Mouse (Mus musculus): ENCODE results near the gene Cyren. TPM values are rescaled to one million over a fixed set of nuclear protein-coding genes. Genes with fewer than 3 reads are reported as not detected.
A peak's percentile ranks its signal among the peaks of the same experiment; 100 is the strongest.

Cyren gene
- polyA plus RNA-seq (2015; fragmentation: Nextera tagmentation; extraction: Ambion mirVana): 13.4 and 15.8 TPM in 2 replicates

DNA sequence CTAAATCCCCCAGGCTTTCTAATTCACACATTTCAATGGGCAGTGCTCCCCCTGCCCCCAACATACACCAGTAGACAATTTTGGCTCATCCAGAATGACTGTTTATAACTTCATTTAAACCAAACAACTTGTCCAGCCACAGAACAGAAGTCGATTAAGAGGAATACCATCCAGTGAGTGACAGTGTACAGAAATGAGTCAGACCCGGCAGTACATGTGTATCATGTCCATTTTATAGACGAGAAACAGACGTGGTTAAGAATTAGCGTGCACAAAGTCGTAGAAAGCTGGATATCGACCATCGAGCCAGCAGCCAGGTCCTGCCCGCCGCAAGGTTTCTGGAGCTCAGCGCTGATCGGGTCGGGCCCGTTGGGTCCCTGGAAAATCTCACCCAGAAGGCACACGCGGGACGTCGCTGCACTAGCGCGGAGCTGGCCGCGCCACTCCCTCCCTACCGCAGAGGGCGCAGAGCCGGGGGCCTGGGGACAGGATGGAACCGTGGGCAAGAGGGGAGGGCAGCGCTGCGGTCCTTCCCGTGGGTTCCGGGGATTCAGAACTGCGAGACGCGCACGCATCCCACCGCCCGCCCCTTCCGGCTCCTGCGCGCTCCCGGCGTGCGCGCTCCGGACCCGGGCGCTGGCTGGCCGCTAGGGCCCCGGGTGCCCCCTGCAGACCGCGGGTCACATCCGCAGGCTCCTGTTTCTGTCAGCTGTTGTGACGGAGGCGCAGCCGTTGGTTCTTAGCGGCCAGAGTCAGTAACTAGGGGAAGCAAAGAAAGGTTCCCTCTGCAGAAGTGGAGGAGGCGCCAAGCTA is at the start of gene Cyren:
Gene Cyren, minus strand, starts transcription at position 552 of the 813 bp plus-strand sequence.
- Histone ChIP-seq H3K27ac (peak within 1 kb of the TSS; percentile 94), H3K4me2 (peak within 1 kb of the TSS; percentile 56), H3K36me3 (peaks cover 28% of the 10 kb centered on the region), H3K27me3 (no peaks in the 10 kb centered on the region), H3K9me3 (no peaks in the 10 kb centered on the region), H3K9ac (peak within 1 kb of the TSS; percentile 74), H3K4me3 (peak within 1 kb of the TSS; percentile 64), H3K4me1 (peaks cover 27% of the 10 kb centered on the region)
- WGBS: under 1% methylated on average over 56 of the region's 56 CpGs
- peak; percentile 87 for ATAC-seq (ENCODE audit: insufficient number of reproducible peaks, low FRiP score, low TSS enrichment, low read depth)

DNA sequence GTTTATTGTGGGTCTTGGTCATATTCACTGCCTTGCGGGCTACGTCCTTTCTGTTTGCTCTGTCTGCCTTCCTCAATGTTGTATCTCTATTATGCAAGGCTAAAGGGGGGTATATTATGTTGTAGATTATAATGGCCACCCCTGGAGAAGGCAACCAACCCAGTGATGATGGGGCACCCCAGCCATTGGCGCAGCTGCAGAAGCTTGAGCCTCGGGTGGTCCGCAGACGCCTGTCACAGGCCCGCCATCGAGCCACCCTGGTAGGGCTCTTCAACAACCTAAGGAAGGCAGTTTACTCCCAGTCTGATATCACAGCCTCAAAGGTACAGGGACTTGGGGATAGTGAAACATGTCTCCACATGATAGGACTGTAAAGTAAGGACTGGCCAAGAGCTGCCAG is 49.7 kb upstream of the Cyren start:
- WGBS: 96% methylated on average over 8 of the region's 8 CpGs
- Histone ChIP-seq H3K4me3 (no peak overlapping the region), H3K9me3 (no peaks in the 10 kb centered on the region), H3K4me2 (no peak overlapping the region), H3K4me1 (no peaks in the 10 kb centered on the region), H3K27ac (no peak overlapping the region), H3K27me3 (no peaks in the 10 kb centered on the region), H3K9ac (no peak overlapping the region), H3K36me3 (no peaks in the 10 kb centered on the region)
- ATAC-seq (ENCODE audit: insufficient number of reproducible peaks, low FRiP score, low TSS enrichment, low read depth): no peak

DNA sequence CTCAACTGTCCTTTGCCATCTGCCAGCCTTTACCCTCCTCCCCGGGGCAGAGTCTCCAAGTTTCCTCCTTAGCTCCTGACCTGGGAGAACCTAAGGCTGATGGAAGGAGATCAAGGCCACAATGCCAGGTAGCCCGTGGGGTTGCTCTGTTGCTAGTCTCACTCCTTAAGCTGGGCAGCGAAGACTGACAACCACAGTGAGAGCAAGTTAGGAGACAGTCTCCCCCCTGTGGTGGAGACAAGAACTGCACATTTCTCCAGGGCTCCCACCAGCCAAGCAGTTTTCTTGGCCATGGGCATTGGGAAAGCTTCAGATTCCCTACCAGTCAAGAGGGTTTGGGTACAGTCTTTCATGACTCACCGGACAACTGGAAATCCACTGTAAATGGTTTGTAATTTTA is 49.3 kb upstream of the Cyren start:
- Histone ChIP-seq H3K27ac (no peak overlapping the region), H3K9me3 (no peaks in the 10 kb centered on the region), H3K4me3 (no peak overlapping the region), H3K4me2 (no peak overlapping the region), H3K4me1 (no peaks in the 10 kb centered on the region), H3K36me3 (no peaks in the 10 kb centered on the region), H3K27me3 (no peaks in the 10 kb centered on the region), H3K9ac (no peak overlapping the region)
- ATAC-seq (ENCODE audit: insufficient number of reproducible peaks, low FRiP score, low TSS enrichment, low read depth): no peak
- WGBS: 44% methylated on average over 4 of the region's 4 CpGs

DNA sequence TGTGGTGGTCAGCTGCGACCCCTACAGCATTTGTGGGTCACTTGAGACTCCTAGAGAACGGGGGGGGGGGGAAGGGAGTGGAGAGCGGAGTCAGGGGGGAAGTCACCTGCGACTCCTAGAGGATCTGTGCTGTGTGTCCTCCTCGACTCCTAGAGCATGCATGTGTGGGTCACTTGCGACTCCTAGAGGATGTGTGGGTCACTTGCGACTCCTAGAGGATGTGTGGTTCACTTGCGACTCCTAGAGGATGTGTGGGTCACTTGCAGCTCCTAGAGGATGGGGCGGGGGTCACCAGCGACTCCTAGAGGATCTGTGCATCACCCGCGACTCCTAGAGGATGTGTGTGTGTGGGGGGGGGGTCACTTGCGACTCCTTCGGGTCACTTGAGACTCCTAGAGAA is 44.1 kb upstream of the Cyren start:
- H3K4me3 ChIP-seq: no peak overlapping the region
- no peak for ATAC-seq (ENCODE audit: insufficient number of reproducible peaks, low FRiP score, low TSS enrichment, low read depth)
- H3K4me2 ChIP-seq: no peak overlapping the region
- H3K9me3 ChIP-seq: no peaks in the 10 kb centered on the region
- H3K27ac ChIP-seq: no peak overlapping the region
- no peaks in the 10 kb centered on the region for H3K27me3 ChIP-seq
- no peaks in the 10 kb centered on the region for H3K4me1 ChIP-seq
- no peak overlapping the region for H3K9ac ChIP-seq
- WGBS: 62% methylated on average over 14 of the region's 14 CpGs
- H3K36me3 ChIP-seq: no peaks in the 10 kb centered on the region

DNA sequence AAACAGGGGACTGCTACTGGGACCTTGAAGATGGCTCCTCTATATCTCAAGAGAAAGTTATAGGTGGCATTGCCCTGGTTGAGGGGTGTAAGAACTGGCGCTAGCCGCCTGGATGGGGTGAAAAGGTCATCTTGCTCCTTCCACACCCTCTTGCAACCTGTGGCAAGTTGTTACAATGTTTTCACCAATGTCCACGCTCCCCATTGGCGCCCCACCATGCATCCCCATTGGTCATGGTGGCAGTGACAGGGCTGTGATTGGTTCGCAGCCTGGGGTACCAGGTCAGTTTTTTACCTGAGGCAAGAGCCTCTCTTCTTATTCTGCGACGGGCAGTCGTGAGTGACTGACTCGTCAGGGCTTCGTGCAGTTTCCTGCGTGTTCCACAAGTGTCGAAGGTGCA is 42.8 kb upstream of the Cyren start:
- Histone ChIP-seq H3K4me1 (no peaks in the 10 kb centered on the region), H3K9ac (no peak overlapping the region), H3K36me3 (no peaks in the 10 kb centered on the region), H3K27ac (no peak overlapping the region), H3K9me3 (no peaks in the 10 kb centered on the region), H3K27me3 (no peaks in the 10 kb centered on the region), H3K4me3 (no peak overlapping the region), H3K4me2 (no peak overlapping the region)
- WGBS: 92% methylated on average over 12 of the region's 12 CpGs
- ATAC-seq (ENCODE audit: insufficient number of reproducible peaks, low FRiP score, low TSS enrichment, low read depth): no peak

DNA sequence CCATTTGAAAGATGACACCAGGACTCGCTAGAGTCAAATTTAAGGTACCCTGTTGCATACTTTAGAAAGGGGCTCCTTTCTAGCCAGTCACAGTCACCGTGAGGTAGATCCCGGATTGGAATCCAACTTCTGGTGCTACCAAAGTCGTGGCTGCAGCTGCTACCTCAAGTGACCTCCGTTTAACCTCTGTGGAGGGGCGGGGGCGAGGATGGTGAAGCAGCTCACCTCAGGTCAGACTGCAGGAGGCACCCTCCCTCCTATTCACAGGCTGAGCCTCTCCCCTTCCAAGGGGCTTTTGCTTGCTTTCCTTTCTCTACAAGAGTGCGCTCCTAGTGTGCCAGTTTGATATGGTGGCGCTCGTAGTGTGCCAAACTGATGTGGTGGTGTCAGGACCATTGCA is 42.1 kb upstream of the Cyren start, which contains the start of gene Stra8:
Gene Stra8, plus strand, starts transcription at position 208 of the 400 bp plus-strand sequence.
- Histone ChIP-seq H3K9me3 (no peaks in the 10 kb centered on the region), H3K36me3 (no peaks in the 10 kb centered on the region), H3K4me2 (no peak within 1 kb of the TSS), H3K4me3 (no peak within 1 kb of the TSS), H3K27ac (no peak within 1 kb of the TSS), H3K27me3 (no peaks in the 10 kb centered on the region), H3K9ac (no peak within 1 kb of the TSS), H3K4me1 (no peaks in the 10 kb centered on the region)
- no peak for ATAC-seq (ENCODE audit: insufficient number of reproducible peaks, low FRiP score, low TSS enrichment, low read depth)
- WGBS: 40% methylated on average over 10 of the region's 10 CpGs

DNA sequence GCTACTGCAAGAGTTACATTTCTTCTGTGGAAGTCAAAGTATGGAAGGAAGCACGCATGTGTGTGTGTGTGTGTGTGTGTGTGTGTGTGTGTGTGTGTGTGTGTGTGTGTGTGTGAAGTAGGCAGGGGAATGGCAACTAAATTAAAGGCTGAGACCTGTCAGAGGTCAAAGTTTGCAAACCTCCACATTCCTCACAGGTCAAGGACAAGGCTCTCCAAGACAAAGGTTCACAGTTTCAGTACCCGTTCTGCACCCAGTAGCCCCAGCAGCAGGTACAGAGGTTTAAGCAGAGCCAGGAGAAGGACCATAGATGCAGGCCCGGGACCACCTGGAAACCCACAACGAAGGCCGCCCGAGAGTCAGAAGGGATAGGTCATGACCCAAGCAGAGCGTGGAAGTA is 41.3 kb upstream of the Cyren start:
- Histone ChIP-seq H3K4me1 (no peaks in the 10 kb centered on the region), H3K27ac (no peak overlapping the region), H3K4me3 (no peak overlapping the region), H3K36me3 (no peaks in the 10 kb centered on the region), H3K9ac (no peak overlapping the region), H3K4me2 (no peak overlapping the region), H3K9me3 (no peaks in the 10 kb centered on the region), H3K27me3 (no peaks in the 10 kb centered on the region)
- 75% methylated on average over 7 of the region's 7 CpGs for WGBS
- ATAC-seq (ENCODE audit: insufficient number of reproducible peaks, low FRiP score, low TSS enrichment, low read depth): no peak

DNA sequence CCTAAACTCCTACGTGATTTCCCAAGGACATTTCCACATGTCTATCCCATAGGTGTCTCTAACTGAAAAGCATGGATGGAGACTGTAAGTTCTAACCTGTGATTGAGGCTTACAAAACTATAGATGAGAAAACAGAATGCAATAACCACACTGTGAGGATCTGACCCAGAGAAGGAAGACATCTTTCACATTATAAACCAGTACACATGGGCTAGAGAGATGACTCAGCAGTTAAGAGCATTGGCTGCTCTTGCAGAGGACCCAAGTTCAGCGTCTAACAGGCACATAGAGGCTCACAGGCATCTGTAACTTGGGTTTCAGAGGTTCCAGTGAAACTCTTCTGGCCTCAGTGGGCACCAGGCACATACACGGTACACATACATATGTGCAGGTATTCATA is 36.6 kb upstream of the Cyren start:
- H3K9ac ChIP-seq: no peak overlapping the region
- H3K4me3 ChIP-seq: no peak overlapping the region
- H3K27me3 ChIP-seq: no peaks in the 10 kb centered on the region
- ATAC-seq (ENCODE audit: insufficient number of reproducible peaks, low FRiP score, low TSS enrichment, low read depth): no peak
- no peak overlapping the region for H3K4me2 ChIP-seq
- no peaks in the 10 kb centered on the region for H3K9me3 ChIP-seq
- H3K27ac ChIP-seq: no peak overlapping the region
- H3K36me3 ChIP-seq: no peaks in the 10 kb centered on the region
- H3K4me1 ChIP-seq: peaks cover 8% of the 10 kb centered on the region; the same call in 1 of the 2 replicates
- 83% methylated on average over 3 of the region's 3 CpGs for WGBS

DNA sequence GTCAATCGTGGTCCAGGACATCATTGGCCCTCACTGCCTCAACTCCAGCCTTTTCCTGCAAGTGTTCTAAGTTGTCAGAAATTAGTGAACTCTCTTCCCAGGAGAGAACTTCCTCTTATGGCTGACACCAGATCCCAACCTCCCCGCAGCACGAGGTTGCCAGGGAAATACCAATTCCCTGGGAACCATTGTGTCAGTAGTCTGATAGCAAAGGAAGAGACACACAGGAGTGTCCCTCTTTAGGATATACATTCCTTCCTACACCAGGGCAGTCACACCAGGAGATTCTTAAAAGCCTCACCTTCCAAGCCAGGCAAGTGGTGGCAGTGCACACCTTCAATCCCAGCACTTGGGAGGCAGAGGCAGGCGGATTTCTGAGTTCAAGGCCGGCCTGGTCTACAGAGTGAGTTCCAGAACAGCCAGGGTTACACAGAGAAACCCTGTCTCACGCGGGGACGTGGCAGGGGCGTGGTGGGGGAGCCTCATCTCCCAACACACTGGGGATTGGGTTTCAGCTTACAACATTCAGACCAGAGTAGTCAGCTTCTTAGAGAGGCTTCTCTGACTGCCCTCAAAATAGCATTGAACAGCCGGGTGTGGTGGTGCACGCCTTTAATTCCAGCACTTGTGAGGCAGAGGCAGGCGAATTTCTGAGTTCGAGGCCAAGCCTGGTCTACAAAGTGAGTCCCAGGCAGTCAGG is 35.6 kb upstream of the Cyren start:
- no peak overlapping the region for H3K4me3 ChIP-seq
- H3K27ac ChIP-seq: no peak overlapping the region
- no peak overlapping the region for H3K4me2 ChIP-seq
- peaks cover 8% of the 10 kb centered on the region; the same call in 1 of the 2 replicates for H3K4me1 ChIP-seq
- H3K36me3 ChIP-seq: no peaks in the 10 kb centered on the region
- no peak for ATAC-seq (ENCODE audit: insufficient number of reproducible peaks, low FRiP score, low TSS enrichment, low read depth)
- H3K27me3 ChIP-seq: no peaks in the 10 kb centered on the region
- WGBS: 81% methylated on average over 13 of the region's 13 CpGs
- H3K9me3 ChIP-seq: no peaks in the 10 kb centered on the region
- no peak overlapping the region for H3K9ac ChIP-seq

DNA sequence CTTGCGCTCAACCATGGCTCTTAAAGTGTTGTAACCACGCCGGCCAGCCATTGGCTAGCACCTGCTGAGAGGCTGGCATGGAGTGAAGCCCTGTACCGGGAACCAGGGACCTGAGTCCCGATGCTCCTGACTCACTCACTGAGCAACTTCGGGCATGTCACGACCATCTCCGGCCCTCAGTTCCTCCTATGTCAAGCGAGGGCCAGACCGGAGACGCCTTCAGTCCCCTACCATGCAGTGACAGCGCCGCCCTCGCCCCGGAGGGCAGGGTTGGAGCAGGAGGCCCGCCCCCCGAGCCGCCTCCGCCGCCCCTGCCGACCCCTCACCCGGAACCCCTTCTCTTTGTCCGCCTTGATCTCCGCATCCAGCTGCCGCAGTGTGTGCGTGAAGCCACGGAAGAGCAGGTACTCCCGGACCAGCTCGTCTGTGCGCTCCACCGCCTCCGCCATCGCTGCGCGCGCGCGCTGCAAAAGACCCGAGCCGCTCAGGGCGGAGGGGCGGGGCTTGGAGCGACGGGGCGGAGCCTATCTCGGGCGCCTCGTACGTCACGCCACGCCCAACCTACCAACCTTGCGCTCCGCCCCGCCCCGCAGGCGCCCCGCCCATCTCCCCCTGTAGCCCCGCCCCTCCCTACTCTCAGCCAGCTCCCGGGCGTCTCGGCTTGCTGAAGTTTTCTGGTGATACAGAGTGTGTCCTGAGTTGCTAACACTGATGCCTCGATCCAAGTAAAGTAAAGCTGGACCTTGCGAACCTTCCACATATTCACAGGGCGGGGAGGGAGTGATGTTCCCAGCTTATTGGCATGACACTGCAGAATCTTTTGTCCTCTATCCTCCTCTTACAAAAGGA is 32.7 kb upstream of the Cyren start, which contains the start of gene Wdr91:
Gene Wdr91, minus strand, starts transcription at position 506 of the 849 bp plus-strand sequence.
- H3K27me3 ChIP-seq: no peaks in the 10 kb centered on the region
- peak; percentile 92 for ATAC-seq (ENCODE audit: insufficient number of reproducible peaks, low FRiP score, low TSS enrichment, low read depth)
- H3K4me3 ChIP-seq: peak within 1 kb of the TSS; percentile 83
- under 1% methylated on average over 64 of the region's 64 CpGs for WGBS
- H3K9me3 ChIP-seq: no peaks in the 10 kb centered on the region
- H3K27ac ChIP-seq: peak within 1 kb of the TSS; percentile 91
- H3K36me3 ChIP-seq: peaks cover 18% of the 10 kb centered on the region
- H3K9ac ChIP-seq: peak within 1 kb of the TSS; percentile 56
- peaks cover 8% of the 10 kb centered on the region; the same call in 1 of the 2 replicates for H3K4me1 ChIP-seq
- peak within 1 kb of the TSS; percentile 85 for H3K4me2 ChIP-seq

DNA sequence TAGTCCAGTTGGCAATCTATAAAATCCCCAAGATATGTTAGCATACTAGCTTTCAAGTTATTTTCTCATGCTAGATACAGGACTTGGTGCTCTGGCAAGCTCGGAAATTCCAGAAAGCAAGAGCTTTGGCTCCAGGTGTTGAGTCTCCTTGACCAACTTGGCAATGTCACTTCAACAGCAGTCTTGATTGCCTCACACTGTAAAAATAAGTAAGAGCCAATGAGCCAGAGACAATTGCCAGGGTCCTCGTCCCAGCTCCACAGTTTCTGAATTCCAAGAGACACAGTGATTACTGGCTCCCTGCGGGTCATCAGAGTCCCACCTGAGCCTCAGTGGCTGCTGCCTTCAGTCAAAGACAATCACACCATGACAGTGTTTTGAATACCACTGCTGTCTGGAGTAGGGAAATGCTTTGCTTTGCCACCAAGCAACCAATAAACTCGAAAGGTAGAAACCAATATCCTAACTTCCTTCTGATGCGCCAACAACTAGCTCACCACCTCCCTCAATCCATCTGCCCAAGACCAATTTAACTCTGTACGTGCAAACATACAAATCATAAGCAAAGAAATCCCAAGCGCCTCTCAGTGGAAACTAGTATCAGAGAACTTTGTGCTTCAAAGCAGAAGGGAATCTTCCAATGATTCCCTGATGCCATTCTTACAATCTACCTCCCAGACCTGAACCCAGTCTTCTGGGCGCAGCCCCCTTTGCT is 31.9 kb upstream of the Cyren start:
- 46% methylated on average over 8 of the region's 8 CpGs for WGBS
- ATAC-seq (ENCODE audit: insufficient number of reproducible peaks, low FRiP score, low TSS enrichment, low read depth): no peak
- peak overlapping the region; percentile 91 for H3K27ac ChIP-seq

More for the DNA sequence above, 31.9 kb upstream of the Cyren start:
- Histone ChIP-seq H3K36me3 (peaks cover 26% of the 10 kb centered on the region), H3K4me3 (peak overlapping the region; percentile 83), H3K9ac (peak overlapping the region; percentile 56; the same call in 1 of the 2 replicates), H3K4me1 (peaks cover 8% of the 10 kb centered on the region; the same call in 1 of the 2 replicates), H3K4me2 (peak overlapping the region; percentile 85), H3K27me3 (no peaks in the 10 kb centered on the region), H3K9me3 (no peaks in the 10 kb centered on the region)
